ENCODE assay signal across 14 mouse cellular contexts in the genomic region with DNA sequence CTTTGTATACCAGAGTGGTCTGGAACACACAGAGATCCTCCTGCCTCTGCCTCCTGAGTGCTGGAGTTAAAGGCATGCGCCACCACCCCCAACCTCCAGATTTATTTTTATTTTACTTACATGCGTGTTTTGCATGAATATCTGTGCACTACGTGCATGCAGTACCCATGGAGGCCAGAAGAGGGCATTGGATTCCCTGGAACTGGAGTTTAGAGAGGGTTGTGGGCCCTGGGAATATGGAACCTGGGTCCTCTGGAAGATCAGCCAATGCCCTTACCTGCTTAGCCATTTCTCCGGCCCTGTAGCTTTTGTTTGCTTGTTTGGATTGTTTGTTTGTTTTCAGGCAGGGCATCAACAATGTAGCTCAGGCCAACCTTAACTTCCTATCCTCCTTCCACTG. TPM values are rescaled to one million over a fixed set of nuclear protein-coding genes. Genes with fewer than 3 reads are reported as not detected.
DNase-seq lines count a peak whose midpoint lies in the region; ATAC-seq and TF ChIP-seq lines count a peak whose summit lies in the region.
"Had no signal": no experiment of that assay in that cellular context is flagged by ENCODE, and none has a peak within 500 bp of the region (broad histone marks: within the 10 kb centered on the region; RNA-seq: fewer than 3 reads in every experiment).

No protein-coding gene starts in this region.

- no peaks in the 10 kb centered on the region for H3K36me3 ChIP-seq in intestine, postnatal 0 days (ENCODE audit: control insufficient read depth, insufficient read depth)
- no peaks in the 10 kb centered on the region for H3K36me3 ChIP-seq in intestine, embryonic 16.5 days (ENCODE audit: control insufficient read depth, insufficient read depth, low read length)
- no peaks in the 10 kb centered on the region for H3K36me3 ChIP-seq in stomach, postnatal 0 days (ENCODE audit: control insufficient read depth, insufficient read depth, low read length)
- H3K36me3 ChIP-seq: embryonic facial prominence, embryonic 10.5 days; hindbrain, embryonic 13.5 days; limb, embryonic 12.5 days had no signal

- H3K4me3 ChIP-seq in intestine, postnatal 0 days (ENCODE audit: low read depth, low read length) = no peak overlapping the region
- H3K4me3 ChIP-seq in intestine, embryonic 16.5 days (ENCODE audit: low read length) = no peak overlapping the region
- no peak overlapping the region for H3K4me3 ChIP-seq in stomach, postnatal 0 days (ENCODE audit: low read depth, low read length)
- H3K4me3 ChIP-seq: embryonic facial prominence, embryonic 10.5 days; forebrain, embryonic 13.5 days; hindbrain, embryonic 13.5 days; limb, embryonic 12.5 days had no signal

- intact Hi-C loops in left cerebral cortex, postnatal 4 days (cut with DNase I) = loop anchor here (5.0 kb wide), 1 partner anchor 44 kb away; no protein-coding TSS in a partner anchor

- in situ Hi-C loops in Patski (cut with MboI; ENCODE audit: low pct_unique_long_range_greater_than_20kb) = loop anchor here (5.0 kb wide), 4 partner anchors 39 to 164 kb away; no protein-coding TSS in a partner anchor

- 80% methylated on average over 4 of the region's 4 CpGs for WGBS in intestine, postnatal 0 days
- WGBS in intestine, embryonic 16.5 days = 85% methylated on average over 4 of the region's 4 CpGs
- 78% methylated on average over 4 of the region's 4 CpGs for WGBS in stomach, postnatal 0 days

- no peak for TF ChIP-seq EP300 in stomach, postnatal 0 days (optimal IDR thresholded peaks at IDR 0.05)

- peak; percentile 32 for DNase-seq in lung, postnatal 10 days
- no peak for DNase-seq in lung, postnatal 14 days
- no peak for DNase-seq in Patski (ENCODE audit: low read depth, low spot score)
- DNase-seq in stomach, postnatal 0 days (ENCODE audit: low spot score) = no peak
- no peak for DNase-seq in cerebellum, adult 11 months
- no peak for DNase-seq in left cerebral cortex, postnatal 4 days
- DNase-seq: right cerebral cortex, postnatal 4 days had no signal

- TF ChIP-seq CTCF in intestine, postnatal 0 days (IDR thresholded peaks at IDR 0.05; ENCODE audit: low read depth) = peak; percentile 62
- peak; percentile 59 for TF ChIP-seq CTCF in Patski (IDR thresholded peaks at IDR 0.05)
- peak; percentile 64 for TF ChIP-seq CTCF in stomach, postnatal 0 days (IDR thresholded peaks at IDR 0.05; ENCODE audit: low read depth)

- POLR2A ChIA-PET in Patski (lab: Charles Lee) = no interaction called here

- no peaks in the 10 kb centered on the region for H3K9me3 ChIP-seq in intestine, postnatal 0 days (ENCODE audit: control insufficient read depth)
- no peaks in the 10 kb centered on the region for H3K9me3 ChIP-seq in intestine, embryonic 16.5 days (ENCODE audit: control insufficient read depth, low read length)
- no peaks in the 10 kb centered on the region for H3K9me3 ChIP-seq in stomach, postnatal 0 days (ENCODE audit: control insufficient read depth, low read length)
- H3K9me3 ChIP-seq: embryonic facial prominence, embryonic 10.5 days; forebrain, embryonic 13.5 days; hindbrain, embryonic 13.5 days had no signal

- no peak overlapping the region for H3K9ac ChIP-seq in intestine, postnatal 0 days (ENCODE audit: low read depth, low read length)
- H3K9ac ChIP-seq in intestine, embryonic 16.5 days (ENCODE audit: low read depth, low read length) = no peak overlapping the region
- H3K9ac ChIP-seq in stomach, postnatal 0 days (ENCODE audit: low read length) = no peak overlapping the region
- H3K9ac ChIP-seq: forebrain, embryonic 13.5 days; hindbrain, embryonic 13.5 days; limb, embryonic 12.5 days had no signal

- H3K4me2 ChIP-seq in intestine, postnatal 0 days (replicated peaks; ENCODE audit: low read depth) = no peak overlapping the region
- no peak overlapping the region for H3K4me2 ChIP-seq in intestine, embryonic 16.5 days (ENCODE audit: low read depth, low read length)
- no peak overlapping the region for H3K4me2 ChIP-seq in stomach, postnatal 0 days (replicated peaks; ENCODE audit: low read depth)
- H3K4me2 ChIP-seq: forebrain, embryonic 13.5 days; hindbrain, embryonic 13.5 days; limb, embryonic 12.5 days had no signal

- CTCF ChIA-PET in Patski (lab: Charles Lee) = interaction anchor here (1.0 to 2.8 kb wide), 9 partner anchors 9 to 161 kb away, joined by 3 to 11 read pairs (median 4); no protein-coding TSS in a partner anchor

- no peaks in the 10 kb centered on the region for H3K27me3 ChIP-seq in intestine, postnatal 0 days (replicated peaks; ENCODE audit: control insufficient read depth, insufficient read depth, low read length)
- no peaks in the 10 kb centered on the region for H3K27me3 ChIP-seq in intestine, embryonic 16.5 days (replicated peaks; ENCODE audit: control insufficient read depth, insufficient read depth, low read length)
- no peaks in the 10 kb centered on the region for H3K27me3 ChIP-seq in Patski
- H3K27me3 ChIP-seq in stomach, postnatal 0 days (ENCODE audit: control insufficient read depth, insufficient read depth, low read length) = no peaks in the 10 kb centered on the region
- H3K27me3 ChIP-seq: forebrain, embryonic 13.5 days; hindbrain, embryonic 13.5 days; limb, embryonic 12.5 days had no signal

- no peak for ATAC-seq in intestine, postnatal 0 days
- ATAC-seq in intestine, embryonic 16.5 days = no peak
- no peak for ATAC-seq in Patski
- ATAC-seq in stomach, postnatal 0 days (ENCODE audit: low FRiP score, low TSS enrichment) = no peak
- ATAC-seq: forebrain, embryonic 13.5 days had no signal

- no peak overlapping the region for H3K27ac ChIP-seq in intestine, postnatal 0 days (ENCODE audit: low read depth, low read length)
- no peak overlapping the region for H3K27ac ChIP-seq in intestine, embryonic 16.5 days (ENCODE audit: low read length)
- H3K27ac ChIP-seq in stomach, postnatal 0 days (replicated peaks) = no peak overlapping the region
- H3K27ac ChIP-seq: embryonic facial prominence, embryonic 10.5 days; forebrain, embryonic 13.5 days; hindbrain, embryonic 13.5 days; limb, embryonic 12.5 days had no signal

- no peaks in the 10 kb centered on the region for H3K4me1 ChIP-seq in intestine, postnatal 0 days (replicated peaks; ENCODE audit: control insufficient read depth, insufficient read depth, low read length)
- H3K4me1 ChIP-seq in intestine, embryonic 16.5 days (ENCODE audit: control insufficient read depth, insufficient read depth, low read length) = no peaks in the 10 kb centered on the region
- H3K4me1 ChIP-seq in stomach, postnatal 0 days (replicated peaks; ENCODE audit: control insufficient read depth, insufficient read depth) = no peaks in the 10 kb centered on the region
- H3K4me1 ChIP-seq: embryonic facial prominence, embryonic 10.5 days; forebrain, embryonic 13.5 days; hindbrain, embryonic 13.5 days; limb, embryonic 12.5 days had no signal

RNA-seq across cellular contexts. Expression of a gene that starts 8.1 kb away (rescaled TPM):
- 86.9 and 89.2 TPM in 2 replicates for polyA plus RNA-seq in intestine, postnatal 0 days (2015; fragmentation: Nextera tagmentation; extraction: Ambion mirVana)
- polyA plus RNA-seq in intestine, embryonic 16.5 days (2015; fragmentation: Nextera tagmentation; extraction: Ambion mirVana) = 235 and 247 TPM in 2 replicates
- polyA plus RNA-seq in Patski (2021) = 333 TPM
- polyA plus RNA-seq in stomach, postnatal 0 days (2015; fragmentation: Nextera tagmentation; extraction: Ambion mirVana) = 140 and 141 TPM in 2 replicates
- 10 to 100 TPM; 70.0 to 70.2 TPM for total RNA-seq in left cerebral cortex, postnatal 4 days (2021)

RNA-seq across cellular contexts. Expression of a gene that starts 36.6 kb away (rescaled TPM):
- polyA plus RNA-seq in intestine, postnatal 0 days (2015; fragmentation: Nextera tagmentation; extraction: Ambion mirVana) = 3.5 and 4.2 TPM in 2 replicates
- 2.3 and 3.0 TPM in 2 replicates for polyA plus RNA-seq in intestine, embryonic 16.5 days (2015; fragmentation: Nextera tagmentation; extraction: Ambion mirVana)
- not detected for polyA plus RNA-seq in Patski (2021)
- polyA plus RNA-seq in stomach, postnatal 0 days (2015; fragmentation: Nextera tagmentation; extraction: Ambion mirVana) = 5.1 and 5.4 TPM in 2 replicates
- total RNA-seq in left cerebral cortex, postnatal 4 days (2021) = not detected
- polyA plus RNA-seq: neural tube, embryonic 14.5 days had no signal

RNA-seq across cellular contexts. Expression of a gene that starts 56.6 kb away (rescaled TPM):
- 14.8 and 15.4 TPM in 2 replicates for polyA plus RNA-seq in intestine, postnatal 0 days (2015; fragmentation: Nextera tagmentation; extraction: Ambion mirVana)
- polyA plus RNA-seq in intestine, embryonic 16.5 days (2015; fragmentation: Nextera tagmentation; extraction: Ambion mirVana) = 20.3 and 21.7 TPM in 2 replicates
- 51.9 TPM for polyA plus RNA-seq in Patski (2021)
- 84.3 and 89.3 TPM in 2 replicates for polyA plus RNA-seq in stomach, postnatal 0 days (2015; fragmentation: Nextera tagmentation; extraction: Ambion mirVana)
- total RNA-seq in left cerebral cortex, postnatal 4 days (2021) = 10 to 100 TPM; 31.0 to 32.2 TPM
